Mouse (Mus musculus) brain, adult 2 months (tissue): ENCODE results near the gene Parp16.
A peak's percentile ranks its signal among the peaks of the same experiment; 100 is the strongest.
"Not testable (repeated sequence)": the region's sequence is repeated elsewhere in the genome, so short reads cannot be mapped to it uniquely, and the experiment has no call there.

Experiments
- DNase-seq: peaks from one replicate; pipeline ENCODE4 v3.0.0; 2011; ENCODE audit warnings: low read depth, low spot score

The Parp16 gene

DNA sequence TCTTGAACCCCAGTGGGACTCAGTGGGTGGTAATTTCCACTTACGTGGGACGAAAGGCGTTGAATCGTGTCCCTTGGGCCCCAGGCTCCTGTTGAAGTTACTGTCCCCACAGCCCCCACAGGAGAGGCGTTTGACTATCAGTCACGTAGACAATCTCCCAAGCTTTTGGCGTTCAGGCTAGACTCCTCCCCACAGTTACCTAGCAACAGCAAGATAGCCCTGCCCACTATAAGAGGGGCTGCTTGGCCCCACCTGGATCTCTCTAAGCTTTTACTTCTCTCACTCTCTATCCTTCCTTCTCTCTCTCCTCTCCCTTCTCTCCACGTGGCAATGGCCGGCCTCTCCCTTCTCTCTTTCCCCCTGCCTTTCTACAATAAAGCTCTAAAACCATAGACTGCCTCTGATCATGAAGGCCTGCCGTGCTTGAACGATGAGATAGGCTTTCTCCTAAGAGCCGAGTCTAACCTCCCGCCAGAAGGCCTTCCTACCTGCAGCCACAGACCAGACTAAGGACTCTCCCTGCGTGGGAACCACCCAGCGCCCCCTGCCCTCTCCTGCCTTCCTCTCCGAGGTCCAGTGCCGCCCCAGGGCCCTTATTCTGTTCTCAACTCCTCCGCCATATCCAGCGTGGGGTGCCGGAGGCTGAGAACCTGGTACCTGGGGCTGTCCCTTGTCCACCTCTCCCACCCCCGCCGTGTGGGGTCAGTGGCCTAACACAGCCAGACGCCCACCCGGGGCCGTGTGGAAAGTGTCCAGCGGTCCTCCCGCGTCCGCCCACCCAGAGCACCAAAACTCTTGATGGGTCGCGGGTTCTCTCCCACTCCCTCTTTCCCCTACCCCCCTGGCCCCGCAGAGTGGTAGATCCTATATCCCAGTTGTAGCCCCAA lies 13.4 kb downstream of the Parp16 start:
- no peak for DNase-seq

DNA sequence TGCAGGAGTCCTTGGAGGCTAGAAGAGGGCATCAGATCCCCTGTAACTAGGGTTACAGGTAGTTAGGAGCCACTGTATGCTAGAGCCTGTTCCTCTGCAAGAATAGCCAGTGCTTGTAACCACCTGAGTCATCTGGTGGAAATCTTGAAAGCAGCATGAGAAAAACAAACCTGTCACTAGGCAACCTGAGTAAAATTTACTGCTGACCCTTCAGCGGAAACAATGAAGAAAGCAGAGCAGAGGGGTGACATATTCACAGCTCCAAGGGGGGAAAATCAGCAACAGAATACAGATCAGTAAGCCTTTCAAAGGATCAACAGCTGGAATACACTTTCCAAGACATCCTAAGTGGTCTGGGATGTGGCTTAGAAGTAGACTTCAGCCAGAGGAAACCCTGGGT lies 16.4 kb downstream of the Parp16 start:
- no peak for DNase-seq

DNA sequence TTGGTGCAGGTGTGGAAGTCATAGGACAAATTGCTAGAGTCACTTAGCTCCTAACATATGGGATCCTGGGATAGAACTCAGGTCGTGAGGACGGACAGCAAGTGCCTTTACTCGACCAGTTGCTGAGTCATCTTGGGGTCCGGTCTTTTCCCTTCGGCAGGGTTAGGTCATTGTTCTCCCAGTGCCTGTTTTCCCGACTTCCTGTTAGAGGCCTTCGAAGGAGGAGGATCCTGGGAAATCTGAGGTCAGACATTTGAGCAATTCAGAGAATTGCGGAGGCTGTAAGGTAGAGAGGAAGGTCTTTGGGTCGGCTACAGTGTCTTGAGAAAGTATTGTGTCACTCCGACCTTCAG lies 19.2 kb downstream of the Parp16 start:
- no peak for DNase-seq

DNA sequence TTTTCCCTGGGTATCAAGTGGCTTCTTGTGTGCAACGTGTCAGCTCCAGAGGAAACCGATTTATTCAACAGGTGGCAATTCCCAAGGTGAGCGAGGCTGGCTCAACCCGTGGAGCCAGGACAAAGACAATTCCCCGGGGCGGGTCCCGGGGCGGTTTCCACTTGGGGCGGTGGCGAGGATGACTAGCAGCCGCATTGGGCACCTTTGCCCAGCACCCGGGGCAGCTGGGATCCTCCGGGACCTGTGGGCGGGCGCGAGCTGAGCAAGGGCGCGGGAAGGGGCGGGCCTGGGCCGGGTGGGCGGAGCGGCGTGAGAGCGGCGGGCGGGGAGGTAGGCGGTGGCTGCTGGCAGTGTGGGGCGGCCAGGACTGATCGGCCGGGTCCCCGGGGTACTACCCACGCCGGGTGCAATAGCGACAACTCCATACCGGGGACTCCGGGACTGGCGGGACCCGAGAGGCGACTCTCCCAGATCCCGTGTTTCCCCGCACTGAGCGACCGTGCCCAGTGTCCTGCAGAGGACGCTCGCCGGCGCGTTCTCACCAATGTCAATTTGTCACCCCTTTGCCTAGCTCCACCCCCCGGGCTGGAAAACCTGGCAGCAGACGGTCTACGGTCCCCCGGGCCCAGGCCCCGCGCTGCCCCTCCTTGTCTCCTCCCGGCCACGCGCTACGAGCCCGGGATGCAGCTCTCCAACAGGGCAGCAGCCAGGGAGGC lies 19.8 kb downstream of the Parp16 start:
- peak; percentile 90 for DNase-seq

DNA sequence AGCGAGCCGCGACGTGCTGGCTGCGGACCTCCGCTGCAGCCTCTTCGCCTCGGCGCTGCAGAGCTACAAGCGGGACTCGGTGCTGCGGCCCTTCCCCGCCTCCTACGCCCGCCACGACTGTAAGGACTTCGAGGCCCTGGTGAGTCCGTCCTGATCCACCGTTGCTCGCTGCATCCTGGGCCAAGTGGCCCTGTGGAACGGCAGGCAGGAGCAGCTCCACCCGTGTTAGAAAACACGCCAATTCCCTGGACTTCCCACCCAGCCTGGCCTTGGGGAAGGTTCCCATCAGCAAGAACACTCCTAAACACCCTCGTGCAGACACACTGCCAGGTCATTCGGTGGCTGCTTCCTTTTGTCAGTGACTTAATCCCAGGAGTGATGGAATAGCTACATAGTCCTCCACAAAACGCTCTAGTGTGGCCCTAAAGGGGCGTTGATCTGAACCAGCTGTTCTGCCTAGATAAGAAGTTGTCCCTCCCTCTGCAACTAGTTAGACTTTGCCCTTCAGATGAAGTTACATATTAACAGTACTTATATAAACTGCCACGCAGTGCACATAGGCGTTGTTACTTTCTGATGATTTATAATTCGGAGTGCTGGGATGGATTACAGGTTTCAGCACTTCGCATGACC lies 20.5 kb downstream of the Parp16 start:
- no peak for DNase-seq

DNA sequence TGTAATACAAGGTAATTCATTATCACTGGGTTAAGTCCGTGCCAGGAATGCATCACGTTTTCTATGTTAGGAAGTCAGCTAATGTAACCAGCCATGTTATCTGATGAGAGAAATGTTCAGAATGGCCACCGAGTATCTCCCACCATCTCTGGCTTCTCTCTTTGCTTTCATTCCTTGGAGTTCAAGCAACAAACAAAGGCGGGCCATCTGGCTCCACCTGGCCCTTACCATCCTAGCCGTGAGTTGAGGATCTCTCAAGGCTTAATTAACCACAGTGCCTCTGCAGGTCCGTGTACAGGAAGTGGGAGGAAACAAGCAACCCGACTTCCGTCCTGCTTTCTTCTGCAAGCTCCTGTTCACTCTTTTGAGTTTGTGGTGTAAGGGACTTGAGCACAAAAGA lies 21.8 kb downstream of the Parp16 start:
- DNase-seq, result no peak

DNA sequence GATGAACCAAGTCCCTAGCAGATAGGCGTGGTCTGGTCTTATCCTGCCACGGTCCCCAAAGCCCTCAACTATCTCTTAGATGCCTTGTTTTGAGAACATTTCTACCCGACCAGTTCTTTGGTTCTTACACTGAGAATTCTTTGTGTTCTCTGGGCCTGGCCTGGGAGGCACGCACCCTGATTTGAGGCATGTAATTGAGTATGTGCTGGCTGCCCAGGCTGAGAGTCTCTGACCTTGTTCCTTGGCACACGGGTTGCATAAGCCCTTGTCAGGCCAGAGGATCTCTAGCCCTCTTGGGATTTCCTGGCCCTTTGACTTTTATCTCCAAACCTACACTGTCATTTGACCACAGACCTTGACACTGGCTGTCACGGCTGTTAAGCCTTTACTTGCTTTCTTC lies 22.5 kb downstream of the Parp16 start:
- no peak for DNase-seq

DNA sequence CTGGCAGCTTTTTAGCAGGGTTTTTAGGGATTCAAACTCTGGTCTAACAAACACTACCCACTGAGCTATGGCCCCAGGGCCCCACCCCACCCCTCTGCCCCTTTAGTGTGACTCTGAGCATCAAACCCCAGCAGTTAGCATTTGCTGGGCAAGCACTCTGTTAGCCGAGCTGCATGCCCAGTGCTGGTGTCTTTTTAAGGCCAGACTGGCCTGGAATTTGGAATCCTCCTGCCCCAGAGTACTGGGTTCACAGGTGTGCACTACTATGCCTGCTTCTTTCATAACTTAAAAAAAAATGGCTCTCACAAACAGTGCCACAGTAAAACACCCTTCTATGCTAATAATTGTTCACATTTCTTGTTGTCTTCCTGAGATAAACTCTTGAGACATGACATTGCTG lies 23.8 kb downstream of the Parp16 start:
- DNase-seq, result no peak

DNA sequence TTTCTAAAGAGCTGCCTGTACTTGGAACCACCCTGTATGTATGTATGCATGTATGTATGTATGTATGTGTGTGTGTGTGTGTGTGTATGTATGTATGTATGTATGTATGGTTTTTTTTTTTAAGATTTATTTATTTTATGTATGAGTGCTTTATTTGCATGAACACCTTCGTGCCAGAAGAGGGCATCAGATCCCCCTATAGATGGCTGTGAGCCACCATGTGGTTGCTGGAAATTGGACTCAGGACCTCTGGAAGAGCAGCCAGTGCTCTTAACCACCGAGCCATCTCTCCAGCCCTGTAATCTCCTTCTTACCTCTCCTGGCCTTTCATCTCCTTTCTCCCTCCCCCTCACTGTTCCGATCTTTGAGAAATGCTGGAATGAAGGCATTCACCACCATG lies 25.2 kb downstream of the Parp16 start:
- not testable (repeated sequence) for DNase-seq

DNA sequence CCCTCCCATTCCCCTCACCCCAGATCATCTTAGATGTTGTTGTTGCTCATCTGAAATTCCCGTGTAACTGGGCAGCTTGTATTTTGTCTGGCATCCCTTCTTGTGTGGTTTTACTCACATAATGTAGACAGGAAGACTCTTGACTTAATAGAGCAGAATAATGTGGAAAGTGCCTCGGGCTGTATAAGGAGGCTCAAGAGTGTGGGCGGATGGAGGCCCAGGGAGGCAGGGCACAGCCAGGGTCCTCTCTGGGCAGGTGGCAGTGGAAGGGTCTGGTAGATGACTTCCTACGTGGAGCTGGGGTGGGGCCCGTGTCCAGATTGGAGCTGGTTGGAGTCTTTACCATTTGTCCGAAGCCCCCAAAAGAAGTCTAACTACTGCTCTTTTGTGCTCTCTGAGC lies 28.8 kb downstream of the Parp16 start:
- DNase-seq, result no peak

DNA sequence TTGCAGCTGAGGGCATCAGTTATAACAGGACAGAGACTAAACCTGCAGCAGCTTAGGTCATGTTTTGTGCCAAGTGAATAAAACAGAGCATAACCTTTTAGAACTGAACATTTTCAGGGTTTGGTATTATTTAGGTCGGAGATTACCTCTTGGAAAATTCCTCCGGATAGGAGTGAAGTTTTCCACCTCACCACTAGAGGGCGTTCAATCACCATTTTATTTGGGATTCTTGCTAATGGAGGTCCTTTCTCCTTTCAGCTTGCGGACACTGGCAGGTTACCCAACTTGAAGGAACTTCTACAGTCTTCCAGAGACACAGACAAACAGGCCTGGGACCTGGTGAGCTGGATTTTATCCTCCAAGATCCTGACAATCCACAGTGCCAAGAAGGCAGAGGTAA lies 30.6 kb downstream of the Parp16 start:
- DNase-seq, result no peak

DNA sequence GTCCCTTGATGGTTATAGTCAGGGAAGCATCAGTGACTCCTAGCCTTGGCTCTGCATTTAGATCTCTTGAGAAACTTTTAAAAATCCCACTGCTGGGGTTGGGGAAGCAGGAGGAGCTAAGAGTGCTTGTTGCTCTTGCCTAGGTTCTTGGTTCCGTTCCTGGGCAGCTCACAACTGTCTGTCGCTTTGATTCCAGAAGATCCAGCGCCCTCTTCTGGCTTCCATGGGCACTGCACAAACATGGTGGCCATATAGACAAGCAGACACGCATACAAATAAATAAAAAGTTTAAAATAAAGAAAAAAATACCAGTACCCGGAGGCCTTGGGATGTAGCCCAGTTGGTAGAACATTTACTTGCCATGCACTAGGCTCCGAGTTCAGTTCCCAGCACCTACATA lies 35.1 kb downstream of the Parp16 start:
- DNase-seq, result no peak

DNA sequence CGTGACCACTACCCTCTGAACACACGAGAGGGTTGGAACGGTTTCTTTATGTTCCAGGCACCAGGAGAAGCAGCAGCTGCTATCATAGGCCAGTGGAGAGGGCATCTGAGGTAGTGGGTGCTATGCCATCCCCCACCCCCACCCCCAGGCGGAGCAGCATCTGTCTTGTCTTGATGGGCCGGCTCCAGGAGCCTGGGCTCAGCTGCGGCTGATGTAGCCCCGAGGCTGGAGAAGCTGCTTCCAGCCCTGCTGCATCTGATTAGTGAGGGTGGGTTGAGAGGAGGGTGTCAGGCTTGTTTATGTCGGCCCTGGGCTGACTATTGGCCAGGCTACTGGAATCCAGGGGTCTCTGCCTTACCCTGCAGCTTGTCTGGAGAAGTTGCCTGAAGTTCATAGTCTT lies 36.1 kb downstream of the Parp16 start:
- DNase-seq, result no peak

DNA sequence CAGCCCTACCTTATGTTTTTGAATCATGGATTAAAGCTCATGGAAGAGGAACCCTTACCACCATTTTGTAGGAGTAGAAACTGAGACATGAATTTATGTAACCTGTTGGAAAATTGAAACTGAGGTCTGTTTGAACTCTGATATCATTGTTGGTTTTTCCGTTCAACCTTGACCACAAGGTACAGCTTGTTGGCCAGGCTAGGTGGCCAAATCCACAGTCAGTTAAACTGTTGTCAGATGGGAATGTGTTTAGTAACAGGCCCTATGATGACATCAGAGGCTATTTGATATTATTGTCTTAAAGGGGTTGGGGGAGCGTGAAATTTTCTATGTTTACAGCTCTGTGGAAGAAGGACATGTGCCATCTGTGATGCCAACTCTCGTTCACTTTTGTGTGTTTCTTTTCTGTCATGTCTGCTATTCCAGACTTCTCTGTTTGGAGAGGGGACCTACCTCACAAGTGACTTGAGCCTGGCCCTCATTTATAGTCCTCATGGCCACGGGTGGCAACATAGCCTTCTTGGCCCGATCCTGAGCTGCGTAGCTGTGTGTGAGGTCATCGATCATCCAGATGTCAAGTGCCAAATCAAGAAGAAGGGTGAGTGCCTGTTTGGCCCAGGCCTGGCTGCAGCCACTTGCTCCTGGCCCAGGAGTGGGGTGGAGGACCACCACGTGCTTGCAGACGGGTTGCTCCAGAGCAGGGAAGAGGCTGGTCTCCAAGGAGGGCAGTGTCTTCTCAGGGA lies 38.3 kb downstream of the Parp16 start:
- no peak for DNase-seq

DNA sequence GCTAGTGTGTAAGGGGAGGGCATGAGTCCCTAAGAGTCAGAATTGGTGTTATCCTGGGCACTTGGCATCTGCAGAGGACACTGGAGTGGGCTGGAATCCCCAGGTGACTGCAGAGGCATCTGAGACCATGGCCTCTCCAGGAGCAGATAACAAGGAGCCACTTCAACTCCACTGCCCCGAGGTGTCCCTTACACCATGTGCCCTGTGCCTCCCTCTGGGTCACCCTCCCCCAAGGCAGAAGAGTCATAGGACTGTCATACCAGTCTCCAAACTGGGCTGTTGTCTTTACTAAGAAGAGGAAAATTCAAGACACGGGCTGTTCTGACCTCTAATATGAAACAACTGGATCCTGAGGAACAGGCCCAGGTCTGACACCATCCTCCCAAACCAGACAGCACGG lies 39.6 kb downstream of the Parp16 start:
- DNase-seq, result no peak

DNA sequence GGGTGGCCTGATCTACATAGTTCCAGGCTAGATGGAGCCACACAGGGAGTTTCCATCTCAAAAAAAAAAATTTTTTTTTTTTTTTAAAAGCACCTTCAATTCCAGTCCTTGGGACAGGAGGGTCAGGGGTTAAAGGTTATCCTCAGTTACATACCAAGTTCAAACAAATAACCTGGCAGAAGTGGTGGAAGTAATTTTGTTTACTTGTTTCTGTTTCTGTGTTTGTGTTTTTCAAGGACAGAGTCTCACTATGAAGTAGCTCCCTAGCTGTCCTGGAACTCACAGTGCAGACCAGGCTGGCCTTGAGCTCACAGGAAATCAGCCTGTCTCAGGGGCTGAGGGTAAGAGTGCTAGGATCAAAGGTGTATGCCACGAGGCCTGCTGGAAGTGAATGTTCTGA lies 40.4 kb downstream of the Parp16 start:
- no peak for DNase-seq

DNA sequence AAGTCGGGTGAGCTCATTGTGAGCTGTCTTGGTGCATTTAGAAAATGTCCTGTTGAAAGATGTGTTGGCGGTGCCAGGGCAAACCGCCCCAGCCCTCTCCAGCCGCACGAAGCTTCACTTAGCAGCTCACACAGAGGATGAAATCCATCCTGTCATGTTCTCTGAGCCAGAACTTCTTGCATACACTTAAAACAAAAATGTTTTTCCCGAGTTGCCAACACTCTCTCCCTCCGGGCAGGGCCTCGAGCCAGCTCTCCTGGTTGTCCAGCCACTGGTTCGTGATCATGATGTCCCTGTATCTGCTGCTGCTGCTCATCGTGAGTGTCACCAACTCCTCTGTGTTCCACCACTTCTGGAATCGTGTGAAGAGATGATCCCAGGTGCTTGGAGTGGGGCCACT lies 42.5 kb downstream of the Parp16 start:
- DNase-seq, result peak; percentile 26

DNA sequence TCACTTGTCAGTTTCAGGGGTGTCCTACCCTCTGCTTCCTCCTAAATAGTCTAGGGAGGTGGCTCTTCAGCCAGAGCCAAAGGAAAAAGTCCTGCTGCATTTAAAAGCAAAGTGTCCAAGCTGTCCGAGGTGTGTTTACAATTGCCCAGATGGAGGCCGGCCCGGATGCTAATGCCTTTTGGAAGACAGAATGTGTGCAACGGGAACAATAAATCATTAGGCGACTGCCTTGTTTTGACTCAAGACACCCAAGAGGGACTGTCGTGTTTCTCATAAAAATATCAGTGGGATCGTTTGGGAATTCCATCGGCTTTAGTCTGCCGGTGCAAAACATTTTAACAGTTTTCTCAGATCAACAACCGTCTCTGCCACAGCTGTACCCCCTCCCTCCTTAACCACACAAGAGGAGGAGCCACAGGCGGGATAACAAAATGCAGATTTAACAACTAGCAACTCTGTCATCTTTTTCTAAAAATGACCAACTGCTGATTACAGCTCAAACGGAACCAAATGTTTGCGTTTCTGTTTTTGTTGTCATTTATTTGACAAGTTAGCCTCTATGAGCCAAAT lies 43.1 kb downstream of the Parp16 start:
- no peak for DNase-seq

DNA sequence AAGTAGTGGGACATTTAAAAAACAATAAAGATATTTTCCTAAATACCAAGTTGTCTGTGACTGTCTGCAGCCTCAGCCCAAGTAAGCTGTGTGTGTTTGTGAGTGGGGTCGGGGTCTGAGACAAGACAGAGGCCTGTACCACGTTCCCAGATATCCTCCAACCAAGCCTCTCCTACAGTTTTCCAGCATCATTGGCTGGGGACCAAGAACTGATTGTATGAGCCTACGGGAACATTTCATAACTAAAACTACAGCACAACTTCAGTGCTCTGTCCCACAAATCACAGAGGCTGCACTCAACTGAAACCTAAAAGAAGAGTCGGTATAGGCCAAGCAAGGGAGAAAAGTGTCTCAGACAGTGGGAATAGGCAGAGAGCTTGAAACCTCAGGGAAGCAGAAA lies 44.0 kb downstream of the Parp16 start:
- DNase-seq, result no peak

DNA sequence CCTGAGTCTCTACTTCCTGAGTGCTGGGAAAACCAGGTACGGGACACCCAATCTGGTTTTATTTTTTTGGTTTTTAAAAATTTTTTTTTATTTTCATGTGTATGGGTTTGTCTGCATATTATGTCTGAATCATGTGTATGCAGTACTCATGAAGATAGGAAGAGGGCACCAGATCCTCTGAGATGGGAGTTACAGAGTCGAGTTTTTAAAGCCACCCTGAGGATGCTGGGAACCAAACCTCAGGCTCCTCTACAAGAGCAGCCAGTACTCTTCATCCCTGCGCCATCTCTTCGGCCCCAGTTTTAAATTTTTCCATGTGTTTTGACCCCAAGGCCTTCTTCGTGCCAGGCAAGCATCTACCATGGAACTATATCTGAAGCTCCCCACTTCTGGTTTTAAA lies 44.6 kb downstream of the Parp16 start:
- no peak for DNase-seq

DNA sequence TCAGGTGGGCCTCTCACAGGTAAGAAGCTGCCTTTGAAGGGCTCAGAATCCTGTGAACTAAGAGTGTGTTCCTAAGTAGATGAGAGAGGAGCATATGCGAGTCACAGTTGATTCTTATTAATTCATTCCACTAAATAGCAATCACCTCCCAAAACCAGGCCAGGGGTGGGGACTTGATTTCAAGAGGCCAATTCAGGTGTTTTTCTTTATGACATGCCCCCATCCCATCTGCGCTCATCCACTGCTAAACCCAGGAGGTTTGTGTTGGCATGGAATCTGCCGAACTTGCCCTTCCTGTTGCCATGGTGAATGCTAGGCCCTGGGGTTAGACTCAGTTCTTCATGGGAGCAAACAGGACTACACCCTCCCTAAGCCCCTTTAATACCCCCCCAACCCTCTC lies 45.4 kb downstream of the Parp16 start:
- DNase-seq, result no peak

DNA sequence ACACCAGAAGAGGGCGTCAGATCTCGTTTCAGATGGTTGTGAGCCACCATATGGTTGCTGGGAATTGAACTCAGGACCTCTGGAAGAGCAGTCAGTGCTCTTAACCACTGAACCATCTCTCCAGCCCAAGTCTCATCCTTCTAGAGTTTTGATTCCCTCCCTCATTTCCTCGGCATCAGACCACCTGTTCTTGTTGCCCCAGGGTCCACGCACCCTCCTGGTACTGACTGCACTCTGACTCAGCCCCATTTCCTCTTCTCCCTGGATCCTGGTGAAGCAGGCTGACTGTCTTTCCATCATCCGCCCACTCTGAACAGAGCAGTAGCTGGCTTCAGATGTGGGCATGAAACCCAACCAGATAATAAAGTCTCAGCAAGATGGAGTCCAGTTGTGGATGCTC lies 46.8 kb downstream of the Parp16 start:
- DNase-seq, result no peak
